Mouse (Mus musculus): ENCODE measurements around the gene Lsg1.

DNA sequence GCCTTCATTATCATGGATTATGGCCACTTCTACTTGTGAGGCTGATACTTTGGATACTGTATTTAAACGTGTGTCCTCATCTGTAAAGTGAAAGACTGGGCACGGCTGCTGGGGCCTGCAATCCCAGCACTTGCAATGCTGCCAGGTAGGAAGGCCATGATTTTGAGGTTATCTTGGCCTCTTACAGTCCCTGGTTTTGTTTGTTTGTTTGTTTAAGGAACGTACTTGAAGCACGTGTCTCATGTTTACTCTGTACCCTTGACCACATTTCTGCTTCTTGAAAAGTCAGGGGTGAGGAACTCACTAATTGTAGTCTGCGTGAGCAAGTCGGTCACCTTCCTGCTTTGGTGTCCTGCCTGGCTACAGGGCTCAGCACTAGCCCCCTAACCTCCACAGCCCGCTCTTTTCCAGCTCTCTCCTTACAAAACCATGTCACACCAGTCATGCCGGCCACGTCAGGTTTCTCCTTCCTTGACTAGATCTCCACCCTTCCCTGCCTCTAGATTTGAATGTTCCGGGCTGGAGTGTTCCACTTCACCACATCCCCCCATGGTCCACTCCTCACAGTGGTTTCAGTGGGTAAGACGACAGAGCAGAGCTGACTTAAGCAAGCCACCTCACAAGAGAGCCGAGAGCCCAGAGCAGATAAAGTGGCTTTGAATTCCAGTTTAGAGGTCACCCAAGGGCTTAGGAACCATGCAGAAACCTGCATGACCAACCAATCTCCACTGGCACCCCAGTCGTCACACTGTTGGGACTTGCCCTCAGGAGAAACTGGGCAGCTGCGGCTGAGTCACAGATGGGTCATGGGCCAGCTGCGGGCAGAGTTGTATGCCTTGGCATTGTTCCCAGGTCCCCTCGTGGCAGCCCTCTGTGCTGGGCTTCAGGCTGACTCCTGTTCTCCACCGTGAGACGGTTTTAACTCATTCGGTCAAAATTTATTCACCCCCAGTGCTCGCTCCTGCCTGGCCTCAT lies 74.1 kb downstream of the Lsg1 start:
- TF ChIP-seq CTCF (IDR thresholded peaks at IDR 0.05; ENCODE audit: extremely low read depth, insufficient read length, insufficient replicate concordance, low read depth, low read length) (no peak), POLR2A (IDR thresholded peaks at IDR 0.05; ENCODE audit: low read depth, low read length) (no peak)
